Mouse (Mus musculus): ENCODE data around the gene Fam189b. TPM values are rescaled to one million over a fixed set of nuclear protein-coding genes. Genes with fewer than 3 reads are reported as not detected.

Fam189b gene
- polyA plus RNA-seq, 1 experiment from 2014 or later = 38.7 TPM

GRCm38 (mm10) chr3:89177242-89178106 lies 5.5 kb upstream of the Fam189b start, which contains the start of gene Scamp3:
Gene Scamp3, plus strand, starts transcription at chr3:89177473.
- H3K27me3 ChIP-seq (ENCODE audit: insufficient read depth, poor library complexity, severe bottlenecking) = no peaks in the 10 kb centered on the region
- H3K9me3 ChIP-seq = no peaks in the 10 kb centered on the region
- peaks cover 79% of the 10 kb centered on the region for H3K36me3 ChIP-seq
- WGBS = under 1% methylated on average over 43 of the region's 43 CpGs
- peak; percentile 95 for DNase-seq (ENCODE audit: low spot score)
- peak within 1 kb of the TSS; percentile 89 for H3K27ac ChIP-seq
- H3K4me1 ChIP-seq (replicated peaks) = peaks cover 18% of the 10 kb centered on the region
- H3K4me3 ChIP-seq = peak within 1 kb of the TSS; percentile 78

GRCm38 (mm10) chr3:89178107-89178385 lies 4.9 kb upstream of the Fam189b start:
- DNase-seq (ENCODE audit: low spot score) = no peak
- peak overlapping the region; percentile 89 for H3K27ac ChIP-seq
- peaks cover 75% of the 10 kb centered on the region for H3K36me3 ChIP-seq

DNA sequence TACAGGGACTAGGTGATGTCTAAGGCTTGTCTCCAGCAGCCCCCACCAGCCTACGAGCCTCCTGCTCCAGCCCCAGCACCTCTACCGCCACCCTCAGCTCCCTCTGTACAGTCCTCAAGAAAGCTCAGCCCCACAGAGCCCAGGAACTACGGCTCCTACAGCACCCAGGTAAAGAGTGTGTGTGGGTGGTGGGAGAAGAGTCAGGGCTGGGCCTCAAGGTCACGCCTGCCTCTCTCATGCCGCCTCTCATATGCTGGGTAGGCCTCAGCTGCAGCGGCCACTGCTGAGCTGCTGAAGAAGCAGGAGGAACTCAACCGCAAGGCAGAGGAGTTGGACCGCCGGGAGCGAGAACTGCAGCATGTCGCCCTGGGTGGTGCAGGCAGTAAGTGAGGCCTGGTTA lies 3.9 kb upstream of the Fam189b start:
- H3K4me1 ChIP-seq (replicated peaks) = peaks cover 33% of the 10 kb centered on the region
- peak overlapping the region; percentile 78 for H3K4me3 ChIP-seq
- H3K27ac ChIP-seq = 0 out of 2 replicates have a peak overlapping the region, but pooled peaks have one; percentile 35
- no peak for DNase-seq (ENCODE audit: low spot score)
- H3K27me3 ChIP-seq (ENCODE audit: insufficient read depth, poor library complexity, severe bottlenecking) = no peaks in the 10 kb centered on the region
- 95% methylated on average over 11 of the region's 11 CpGs for WGBS
- H3K36me3 ChIP-seq = peaks cover 65% of the 10 kb centered on the region
- H3K9me3 ChIP-seq = no peaks in the 10 kb centered on the region

More at GRCm38 (mm10) chr3:89178107-89178385, 4.9 kb upstream of the Fam189b start:
- peak overlapping the region; percentile 78 for H3K4me3 ChIP-seq
- no peaks in the 10 kb centered on the region for H3K9me3 ChIP-seq
- peaks cover 23% of the 10 kb centered on the region for H3K4me1 ChIP-seq (replicated peaks)
- H3K27me3 ChIP-seq (ENCODE audit: insufficient read depth, poor library complexity, severe bottlenecking) = no peaks in the 10 kb centered on the region
- 9% methylated on average over 6 of the region's 6 CpGs for WGBS

DNA sequence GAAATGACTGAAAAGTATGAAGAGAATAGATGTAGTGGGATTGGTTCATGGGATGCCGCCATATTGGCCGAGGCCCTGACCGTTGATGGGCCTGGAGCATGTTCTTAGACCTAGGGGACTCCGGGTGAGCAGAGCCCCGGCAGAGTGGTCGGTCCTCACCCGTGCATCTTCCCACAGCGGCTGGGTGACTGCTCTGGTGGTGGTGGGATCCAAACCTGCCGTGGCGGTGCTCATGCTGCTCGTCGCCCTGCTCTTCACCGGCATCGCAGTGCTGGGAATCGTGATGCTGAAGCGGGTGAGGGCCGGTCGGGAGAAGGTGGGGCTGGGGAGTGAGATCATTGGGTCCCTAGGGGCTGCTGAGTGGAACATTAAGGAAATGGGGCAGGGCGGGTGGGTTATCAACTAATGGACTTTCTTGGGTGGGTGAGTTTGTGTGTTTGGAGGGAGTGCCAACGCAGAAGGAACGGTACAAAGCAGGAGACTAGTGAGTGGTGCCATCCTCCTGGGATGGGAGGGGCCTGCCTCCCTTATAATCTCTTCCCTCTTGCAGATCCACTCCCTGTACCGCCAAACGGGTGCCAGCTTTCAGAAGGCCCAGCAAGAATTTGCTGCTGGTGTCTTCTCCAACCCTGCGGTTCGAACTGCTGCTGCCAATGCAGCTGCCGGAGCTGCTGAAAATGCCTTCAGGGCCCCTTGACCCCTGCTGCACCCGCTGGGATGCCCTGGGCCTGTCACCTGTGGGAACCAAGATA lies 1.0 kb upstream of the Fam189b start:
- Histone ChIP-seq H3K27ac (0 out of 2 replicates have a peak overlapping the region, but pooled peaks have one; percentile 94), H3K4me1 (replicated peaks) (peaks cover 58% of the 10 kb centered on the region), H3K36me3 (peaks cover 45% of the 10 kb centered on the region), H3K4me3 (0 out of 2 replicates have a peak overlapping the region, but pooled peaks have one; percentile 20), H3K9me3 (no peaks in the 10 kb centered on the region), H3K27me3 (ENCODE audit: insufficient read depth, poor library complexity, severe bottlenecking) (peaks cover 10% of the 10 kb centered on the region)
- no peak for DNase-seq (ENCODE audit: low spot score)
- WGBS = 94% methylated on average over 27 of the region's 27 CpGs

- peaks cover 52% of the 10 kb centered on the region for H3K36me3 ChIP-seq
- H3K4me3 ChIP-seq = peak overlapping the region; percentile 79
- peak overlapping the region; percentile 94 for H3K27ac ChIP-seq
- no peak for DNase-seq (ENCODE audit: low spot score)
- peaks cover 65% of the 10 kb centered on the region for H3K4me1 ChIP-seq (replicated peaks)
- H3K9me3 ChIP-seq = no peaks in the 10 kb centered on the region
- peaks cover 16% of the 10 kb centered on the region for H3K27me3 ChIP-seq (ENCODE audit: insufficient read depth, poor library complexity, severe bottlenecking)
- WGBS = 57% methylated on average over 7 of the region's 7 CpGs
These were observed 349 bp upstream of the Fam189b start for GRCm38 (mm10) chr3:89182531-89183057.

DNA sequence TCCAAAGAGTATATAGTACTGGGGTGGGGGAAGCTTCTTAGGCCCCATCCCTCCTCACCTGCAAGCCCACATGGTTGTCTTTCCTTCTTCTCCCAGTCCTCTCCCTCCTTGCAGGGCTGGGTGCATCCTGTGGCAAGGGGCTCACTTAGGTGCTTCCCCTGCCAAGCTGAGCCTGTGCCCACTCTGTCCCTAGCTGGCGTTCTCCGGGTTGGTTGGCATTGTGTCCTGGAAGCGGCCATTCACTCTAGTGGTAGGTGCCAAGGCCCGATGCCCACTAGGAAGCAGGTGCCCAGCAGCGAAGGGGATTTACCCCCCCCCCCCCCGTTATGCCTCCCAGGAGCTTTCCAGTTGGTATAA lies 994 bp downstream of the Fam189b start:
- whole genome bisulfite sequencing = 79% methylated on average over 6 of the region's 6 CpGs
- H3K9me3 ChIP-seq = no peaks in the 10 kb centered on the region
- H3K36me3 ChIP-seq = peaks cover 64% of the 10 kb centered on the region
- H3K4me3 ChIP-seq = peak overlapping the region; percentile 79
- H3K4me1 ChIP-seq (replicated peaks) = peaks cover 65% of the 10 kb centered on the region
- H3K27me3 ChIP-seq (ENCODE audit: insufficient read depth, poor library complexity, severe bottlenecking) = peaks cover 16% of the 10 kb centered on the region
- H3K27ac ChIP-seq = peak overlapping the region; percentile 94
- no peak for DNase-seq (ENCODE audit: low spot score)

DNA sequence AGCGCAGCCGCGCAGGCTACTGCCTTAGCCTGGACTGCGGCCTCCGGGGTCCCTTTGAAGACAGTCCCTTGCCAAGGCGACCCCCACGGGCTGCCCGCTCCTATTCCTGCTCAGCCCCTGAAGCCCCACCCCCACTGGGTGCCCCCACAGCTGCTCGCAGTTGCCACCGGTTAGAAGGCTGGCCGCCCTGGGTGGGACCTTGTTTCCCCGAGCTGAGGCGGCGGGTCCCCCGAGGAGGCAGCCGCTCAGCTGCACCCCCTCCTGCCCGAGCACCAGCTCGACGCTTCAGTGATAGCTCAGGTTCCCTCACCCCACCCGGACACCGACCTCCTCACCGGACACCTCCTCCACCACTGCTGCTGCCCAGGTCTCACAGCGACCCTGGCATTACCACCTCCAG lies 4.3 kb downstream of the Fam189b start:
- DNase-seq (ENCODE audit: low spot score) = no peak
- Histone ChIP-seq H3K36me3 (peaks cover 32% of the 10 kb centered on the region), H3K9me3 (no peaks in the 10 kb centered on the region), H3K4me1 (replicated peaks) (peaks cover 58% of the 10 kb centered on the region), H3K27ac (peak overlapping the region; percentile 54; the same call in 1 of the 2 replicates), H3K4me3 (peak overlapping the region; percentile 14; the same call in 1 of the 2 replicates), H3K27me3 (ENCODE audit: insufficient read depth, poor library complexity, severe bottlenecking) (peaks cover 16% of the 10 kb centered on the region)
- WGBS = 33% methylated on average over 23 of the region's 23 CpGs

- DNase-seq (ENCODE audit: low spot score) = no peak
- Histone ChIP-seq H3K4me1 (replicated peaks) (peaks cover 55% of the 10 kb centered on the region), H3K27ac (0 out of 2 replicates have a peak overlapping the region, but pooled peaks have one; percentile 29), H3K9me3 (no peaks in the 10 kb centered on the region), H3K36me3 (peaks cover 27% of the 10 kb centered on the region), H3K4me3 (peak overlapping the region; percentile 14; the same call in 1 of the 2 replicates), H3K27me3 (ENCODE audit: insufficient read depth, poor library complexity, severe bottlenecking) (peaks cover 16% of the 10 kb centered on the region)
- WGBS = 60% methylated on average over 18 of the region's 18 CpGs
These were observed 4.9 kb downstream of the Fam189b start for GRCm38 (mm10) chr3:89187690-89188477.

DNA sequence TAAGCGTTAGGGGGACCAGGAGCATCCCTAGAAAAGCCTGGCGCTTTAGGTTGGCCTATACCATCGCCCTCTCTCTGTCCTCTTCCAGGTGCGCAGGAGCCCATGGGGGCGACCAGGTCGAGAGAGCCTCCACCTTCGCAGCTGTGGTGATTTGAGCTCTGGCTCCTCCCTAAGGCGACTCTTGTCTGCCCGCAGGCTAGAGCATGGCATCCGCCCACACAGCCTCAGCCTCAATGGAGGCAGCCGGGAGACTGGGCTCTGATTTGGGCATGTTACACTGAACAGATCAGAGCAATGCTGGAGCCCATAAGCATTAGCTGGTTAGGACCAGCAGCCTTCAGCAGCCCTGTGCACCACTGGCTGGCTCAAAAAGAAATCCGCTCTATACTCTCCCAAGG lies 5.5 kb downstream of the Fam189b start:
- DNase-seq (ENCODE audit: low spot score) = no peak
- Histone ChIP-seq H3K4me3 (no peak overlapping the region), H3K9me3 (no peaks in the 10 kb centered on the region), H3K27me3 (ENCODE audit: insufficient read depth, poor library complexity, severe bottlenecking) (peaks cover 16% of the 10 kb centered on the region), H3K36me3 (peaks cover 27% of the 10 kb centered on the region), H3K27ac (0 out of 2 replicates have a peak overlapping the region, but pooled peaks have one; percentile 29), H3K4me1 (replicated peaks) (peaks cover 49% of the 10 kb centered on the region)
- WGBS = 63% methylated on average over 12 of the region's 12 CpGs

DNA sequence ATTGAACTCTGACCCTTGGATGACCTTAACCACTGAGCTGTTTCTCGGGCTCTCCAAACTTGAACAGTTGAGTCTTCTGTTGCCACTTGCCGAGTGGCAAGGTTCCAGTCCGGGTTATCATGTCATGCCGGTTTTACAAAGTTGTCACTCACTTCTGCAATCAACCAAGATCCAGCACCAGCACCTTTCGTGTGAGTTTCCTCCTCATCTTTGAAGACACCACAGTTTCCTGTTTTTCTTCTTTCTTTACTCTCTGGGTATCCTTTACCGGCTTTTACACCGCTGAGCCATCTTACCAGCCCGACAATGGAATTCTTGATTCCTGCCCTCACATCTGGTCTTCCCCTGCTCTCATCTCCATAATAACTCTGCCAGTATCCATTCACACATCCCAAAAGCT lies 7.5 kb downstream of the Fam189b start:
- Histone ChIP-seq H3K36me3 (peaks cover 25% of the 10 kb centered on the region), H3K4me1 (replicated peaks) (peaks cover 33% of the 10 kb centered on the region), H3K27ac (no peak overlapping the region), H3K9me3 (no peaks in the 10 kb centered on the region), H3K4me3 (no peak overlapping the region), H3K27me3 (ENCODE audit: insufficient read depth, poor library complexity, severe bottlenecking) (peaks cover 15% of the 10 kb centered on the region)
- WGBS = 84% methylated on average over 8 of the region's 8 CpGs
- no peak for DNase-seq (ENCODE audit: low spot score)

- peaks cover 6% of the 10 kb centered on the region for H3K36me3 ChIP-seq
- H3K9me3 ChIP-seq = no peaks in the 10 kb centered on the region
- no peaks in the 10 kb centered on the region for H3K27me3 ChIP-seq (ENCODE audit: insufficient read depth, poor library complexity, severe bottlenecking)
- WGBS = 62% methylated on average over 1 of the region's 1 CpGs
- H3K27ac ChIP-seq = no peak overlapping the region
- no peak overlapping the region for H3K4me3 ChIP-seq
- peaks cover 23% of the 10 kb centered on the region for H3K4me1 ChIP-seq (replicated peaks)
- no peak for DNase-seq (ENCODE audit: low spot score)
These were observed 10.4 kb downstream of the Fam189b start for GRCm38 (mm10) chr3:89193351-89193750.

DNA sequence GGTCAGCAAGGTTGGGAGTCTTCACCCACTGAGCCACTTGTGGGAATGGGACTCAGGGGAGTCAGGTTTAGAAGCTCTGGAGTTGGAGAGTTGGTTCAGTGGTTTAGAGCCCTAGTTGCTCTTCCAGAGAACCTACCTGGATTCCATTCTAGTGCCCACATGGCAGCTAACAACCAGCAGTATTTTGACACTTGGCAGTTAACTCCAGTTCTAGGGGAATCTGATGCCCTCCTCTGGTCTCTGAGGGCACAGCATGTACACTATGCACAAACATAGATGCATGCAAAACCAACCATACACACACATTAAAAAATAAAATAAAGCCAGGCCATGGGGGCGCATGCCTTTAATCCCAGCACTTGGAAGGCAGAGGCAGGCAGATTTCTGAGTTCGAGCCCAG lies 10.9 kb downstream of the Fam189b start:
- Histone ChIP-seq H3K27me3 (ENCODE audit: insufficient read depth, poor library complexity, severe bottlenecking) (no peaks in the 10 kb centered on the region), H3K27ac (no peak overlapping the region), H3K4me3 (no peak overlapping the region), H3K9me3 (no peaks in the 10 kb centered on the region), H3K36me3 (0 out of 2 replicates have a peak, but pooled peaks cover 1% of the 10 kb centered on the region), H3K4me1 (replicated peaks) (peaks cover 19% of the 10 kb centered on the region)
- no peak for DNase-seq (ENCODE audit: low spot score)
- WGBS = 89% methylated on average over 2 of the region's 2 CpGs

Measured in hindbrain, embryonic 10.5 days (tissue).